Mouse (Mus musculus): ENCODE results near the gene Nop53. TPM values are rescaled to one million over a fixed set of nuclear protein-coding genes. Genes with fewer than 3 reads are reported as not detected.

Nop53 gene
- total and polyA plus RNA-seq, 3 experiments, result 60.0 to 143 (median 117) TPM

- Histone ChIP-seq H3K9ac (ENCODE audit: low read depth, low read length) (no peak overlapping the region), H3K36me3 (ENCODE audit: control insufficient read depth, insufficient read depth, low read length) (no peaks in the 10 kb centered on the region), H3K27ac (no peak overlapping the region), H3K4me3 (no peak overlapping the region), H3K27me3 (ENCODE audit: control insufficient read depth, insufficient read depth, low read length) (no peaks in the 10 kb centered on the region), H3K4me1 (ENCODE audit: control insufficient read depth, insufficient read depth, low read length) (peaks cover 1% of the 10 kb centered on the region; the same call in 1 of the 2 replicates), H3K79me2 (replicated peaks; ENCODE audit: control insufficient read depth, insufficient read depth, low read length) (no peaks in the 10 kb centered on the region)
- 77% methylated on average over 5 of the region's 5 CpGs for WGBS
- intact Hi-C loops (cut with DNase I), result no loop called here
- TF ChIP-seq CTCF (IDR thresholded peaks at IDR 0.05) (no peak), POLR2A (IDR thresholded peaks at IDR 0.05; ENCODE audit: insufficient read depth, low read depth, low read length) (no peak), EP300 (IDR thresholded peaks at IDR 0.05; ENCODE audit: insufficient read depth, low read depth, low read length) (no peak)
- DNase-seq, result no peak
These were observed 35.4 kb downstream of the Nop53 start for GRCm38 (mm10) chr7:15910521-15910920.

GRCm38 (mm10) chr7:15907971-15908590, 37.8 kb downstream of the Nop53 start:
- WGBS, result 61% methylated on average over 8 of the region's 8 CpGs
- Histone ChIP-seq H3K79me2 (replicated peaks; ENCODE audit: control insufficient read depth, insufficient read depth, low read length) (no peaks in the 10 kb centered on the region), H3K4me1 (ENCODE audit: control insufficient read depth, insufficient read depth, low read length) (no peaks in the 10 kb centered on the region), H3K9ac (ENCODE audit: low read depth, low read length) (no peak overlapping the region), H3K36me3 (ENCODE audit: control insufficient read depth, insufficient read depth, low read length) (no peaks in the 10 kb centered on the region), H3K27ac (no peak overlapping the region), H3K27me3 (ENCODE audit: control insufficient read depth, insufficient read depth, low read length) (no peaks in the 10 kb centered on the region), H3K4me3 (no peak overlapping the region)
- DNase-seq, result no peak
- intact Hi-C loops (cut with DNase I), result no loop called here
- TF ChIP-seq EP300 (IDR thresholded peaks at IDR 0.05; ENCODE audit: insufficient read depth, low read depth, low read length) (no peak), CTCF (IDR thresholded peaks at IDR 0.05) (no peak), POLR2A (IDR thresholded peaks at IDR 0.05; ENCODE audit: insufficient read depth, low read depth, low read length) (no peak)

- Histone ChIP-seq H3K4me3 (no peak overlapping the region), H3K27ac (no peak overlapping the region), H3K79me2 (replicated peaks; ENCODE audit: control insufficient read depth, insufficient read depth, low read length) (no peaks in the 10 kb centered on the region), H3K4me1 (ENCODE audit: control insufficient read depth, insufficient read depth, low read length) (no peaks in the 10 kb centered on the region), H3K9ac (ENCODE audit: low read depth, low read length) (no peak overlapping the region), H3K36me3 (ENCODE audit: control insufficient read depth, insufficient read depth, low read length) (no peaks in the 10 kb centered on the region), H3K27me3 (ENCODE audit: control insufficient read depth, insufficient read depth, low read length) (no peaks in the 10 kb centered on the region)
- intact Hi-C loops (cut with DNase I), result no loop called here
- TF ChIP-seq EP300 (IDR thresholded peaks at IDR 0.05; ENCODE audit: insufficient read depth, low read depth, low read length) (no peak), CTCF (IDR thresholded peaks at IDR 0.05) (no peak), POLR2A (IDR thresholded peaks at IDR 0.05; ENCODE audit: insufficient read depth, low read depth, low read length) (no peak)
- DNase-seq, result no peak
- WGBS, result 63% methylated on average over 1 of the region's 1 CpGs
These were observed 39.3 kb downstream of the Nop53 start for GRCm38 (mm10) chr7:15906602-15907001.

- intact Hi-C loops (cut with DNase I), result loop anchor here (1.0 kb wide), 1 partner anchor 12 kb away; no protein-coding TSS in a partner anchor
- WGBS, result 76% methylated on average over 7 of the region's 7 CpGs
- Histone ChIP-seq H3K4me1 (ENCODE audit: control insufficient read depth, insufficient read depth, low read length) (no peaks in the 10 kb centered on the region), H3K27me3 (ENCODE audit: control insufficient read depth, insufficient read depth, low read length) (no peaks in the 10 kb centered on the region), H3K9ac (ENCODE audit: low read depth, low read length) (no peak overlapping the region), H3K27ac (no peak overlapping the region), H3K36me3 (ENCODE audit: control insufficient read depth, insufficient read depth, low read length) (no peaks in the 10 kb centered on the region), H3K4me3 (no peak overlapping the region), H3K79me2 (replicated peaks; ENCODE audit: control insufficient read depth, insufficient read depth, low read length) (no peaks in the 10 kb centered on the region)
- TF ChIP-seq CTCF (IDR thresholded peaks at IDR 0.05), result no peak
- no peak for TF ChIP-seq EP300 (IDR thresholded peaks at IDR 0.05; ENCODE audit: insufficient read depth, low read depth, low read length)
- TF ChIP-seq POLR2A (IDR thresholded peaks at IDR 0.05; ENCODE audit: insufficient read depth, low read depth, low read length), result no peak
- no peak for DNase-seq
These were observed 40.0 kb downstream of the Nop53 start for GRCm38 (mm10) chr7:15905861-15906260.

GRCm38 (mm10) chr7:15901366-15902048, 44.4 kb downstream of the Nop53 start:
- no peak for TF ChIP-seq EP300 (IDR thresholded peaks at IDR 0.05; ENCODE audit: insufficient read depth, low read depth, low read length)
- no peak for TF ChIP-seq CTCF (IDR thresholded peaks at IDR 0.05)
- TF ChIP-seq POLR2A (IDR thresholded peaks at IDR 0.05; ENCODE audit: insufficient read depth, low read depth, low read length), result no peak
- DNase-seq, result no peak
- H3K9ac ChIP-seq (ENCODE audit: low read depth, low read length), result no peak overlapping the region
- H3K27ac ChIP-seq, result no peak overlapping the region
- H3K4me3 ChIP-seq, result no peak overlapping the region
- H3K27me3 ChIP-seq (ENCODE audit: control insufficient read depth, insufficient read depth, low read length), result no peaks in the 10 kb centered on the region
- no peaks in the 10 kb centered on the region for H3K79me2 ChIP-seq (replicated peaks; ENCODE audit: control insufficient read depth, insufficient read depth, low read length)
- 72% methylated on average over 9 of the region's 9 CpGs for WGBS
- intact Hi-C loops (cut with DNase I), result no loop called here
- H3K36me3 ChIP-seq (ENCODE audit: control insufficient read depth, insufficient read depth, low read length), result no peaks in the 10 kb centered on the region
- no peaks in the 10 kb centered on the region for H3K4me1 ChIP-seq (ENCODE audit: control insufficient read depth, insufficient read depth, low read length)

GRCm38 (mm10) chr7:15894251-15894650, 51.6 kb downstream of the Nop53 start:
- H3K4me1 ChIP-seq (ENCODE audit: control insufficient read depth, insufficient read depth, low read length), result no peaks in the 10 kb centered on the region
- no peak overlapping the region for H3K9ac ChIP-seq (ENCODE audit: low read depth, low read length)
- no peak overlapping the region for H3K4me3 ChIP-seq
- H3K79me2 ChIP-seq (replicated peaks; ENCODE audit: control insufficient read depth, insufficient read depth, low read length), result no peaks in the 10 kb centered on the region
- H3K27ac ChIP-seq, result no peak overlapping the region
- no peak for TF ChIP-seq EP300 (IDR thresholded peaks at IDR 0.05; ENCODE audit: insufficient read depth, low read depth, low read length)
- TF ChIP-seq CTCF (IDR thresholded peaks at IDR 0.05), result no peak
- TF ChIP-seq POLR2A (IDR thresholded peaks at IDR 0.05; ENCODE audit: insufficient read depth, low read depth, low read length), result no peak
- 56% methylated on average over 1 of the region's 1 CpGs for WGBS
- H3K27me3 ChIP-seq (ENCODE audit: control insufficient read depth, insufficient read depth, low read length), result no peaks in the 10 kb centered on the region
- no peak for DNase-seq
- intact Hi-C loops (cut with DNase I), result loop anchor here (1.0 kb wide), 1 partner anchor 11 kb away; no protein-coding TSS in a partner anchor
- H3K36me3 ChIP-seq (ENCODE audit: control insufficient read depth, insufficient read depth, low read length), result no peaks in the 10 kb centered on the region

Other genes starting within 250 kb of the Nop53 start
- gene Obox5, start 195.9 kb downstream of the Nop53 start, total RNA-seq (2021), result not detected
- not detected in 2 replicates for gene Obox5, start 195.9 kb downstream of the Nop53 start, polyA plus RNA-seq (2012; rRNA removed)
- gene Obox6, start 106.4 kb downstream of the Nop53 start, total RNA-seq (2021), result not detected
- gene Obox6, start 106.4 kb downstream of the Nop53 start, polyA plus RNA-seq (2012; rRNA removed), result not detected in 2 replicates
- not detected for gene Crx, start 66.1 kb downstream of the Nop53 start, total RNA-seq (2021)
- not detected in 2 replicates for gene Crx, start 66.1 kb downstream of the Nop53 start, polyA plus RNA-seq (2012; rRNA removed)
- gene Crxos, start 63.5 kb downstream of the Nop53 start, total RNA-seq (2021), result not detected
- not detected in 2 replicates for gene Crxos, start 63.5 kb downstream of the Nop53 start, polyA plus RNA-seq (2012; rRNA removed)
- 100 to 1,000 TPM; 170 to 195 TPM for gene Selenow, start 23.7 kb downstream of the Nop53 start, total RNA-seq (2021)
- gene Selenow, start 23.7 kb downstream of the Nop53 start, polyA plus RNA-seq (2012; rRNA removed), result 312 and 325 TPM in 2 replicates
- gene Ehd2, start 21.5 kb upstream of the Nop53 start, total RNA-seq (2021), result 10 to 100 TPM; 76.8 to 91.3 TPM
- gene Ehd2, start 21.5 kb upstream of the Nop53 start, polyA plus RNA-seq (2012; rRNA removed), result 81.9 and 100 TPM in 2 replicates
- gene Bicra, start 101.8 kb upstream of the Nop53 start, total RNA-seq (2021), result 1 to 10 TPM; 5.8 to 7.5 TPM
- gene Bicra, start 101.8 kb upstream of the Nop53 start, polyA plus RNA-seq (2012; rRNA removed), result 5.9 and 8.4 TPM in 2 replicates
- not detected for gene Zfp541, start 115.7 kb upstream of the Nop53 start, total RNA-seq (2021)
- gene Zfp541, start 115.7 kb upstream of the Nop53 start, polyA plus RNA-seq (2012; rRNA removed), result 0.02 and 0.03 TPM in 2 replicates
- gene Napa, start 152.4 kb upstream of the Nop53 start, total RNA-seq (2021), result 10 to 100 TPM; 74.0 to 95.3 TPM
- gene Napa, start 152.4 kb upstream of the Nop53 start, polyA plus RNA-seq (2012; rRNA removed), result 147 and 165 TPM in 2 replicates
- gene Kptn, start 173.8 kb upstream of the Nop53 start, total RNA-seq (2021), result 10 to 100 TPM; 17.8 to 20.6 TPM
- 38.3 and 45.2 TPM in 2 replicates for gene Kptn, start 173.8 kb upstream of the Nop53 start, polyA plus RNA-seq (2012; rRNA removed)
- under 1 TPM; 0.50 to 0.84 TPM for gene Slc8a2, start 183.8 kb upstream of the Nop53 start, total RNA-seq (2021)
- 0.61 and 0.96 TPM in 2 replicates for gene Slc8a2, start 183.8 kb upstream of the Nop53 start, polyA plus RNA-seq (2012; rRNA removed)
- 1 to 10 TPM; 4.3 to 4.6 TPM for gene Meis3, start 229.0 kb upstream of the Nop53 start, total RNA-seq (2021)
- gene Meis3, start 229.0 kb upstream of the Nop53 start, polyA plus RNA-seq (2012; rRNA removed), result 7.4 and 8.7 TPM in 2 replicates

All from heart, adult 2 months (tissue).